Mouse (Mus musculus): ENCODE measurements around the gene Msi2.

GRCm38 (mm10) chr11:88610809-88611208, 107.5 kb downstream of the Msi2 start:
- no peak for TF ChIP-seq CTCF (IDR thresholded peaks at IDR 0.05; ENCODE audit: low read depth)
- no peak for TF ChIP-seq EP300 (IDR thresholded peaks at IDR 0.05; ENCODE audit: low read depth)
